Mouse (Mus musculus) liver, embryonic 12.5 days (tissue): ENCODE measurements around the gene Ppp1r16b. TPM values are rescaled to one million over a fixed set of nuclear protein-coding genes. Genes with fewer than 3 reads are reported as not detected.

Source experiments
- ATAC-seq: fragments of 200-750 bp; cut with Nextera tagmentation; 2 replicates; pipeline ENCODE4 v1.8.0; 2017; ENCODE audit warnings: moderate number of reproducible peaks, mild to moderate bottlenecking, moderate library complexity
- H3K27ac ChIP-seq: fragments of 300-500 bp; sonication (generic); 2 replicates; pipeline ENCODE4 v1.5.1; 2016; ENCODE audit warnings: mild to moderate bottlenecking
- H3K27me3 ChIP-seq: fragments of 300-500 bp; sonication (generic); replicated peaks from 2 replicates; pipeline ENCODE4 v1.6.1; 2016; ENCODE audit warnings: mild to moderate bottlenecking, moderate library complexity
- H3K36me3 ChIP-seq: fragments of 300-500 bp; sonication (generic); 2 replicates; pipeline ENCODE4 v1.6.1; 2016; ENCODE audit warnings: mild to moderate bottlenecking, moderate library complexity
- H3K4me1 ChIP-seq: fragments of 300-500 bp; sonication (generic); 2 replicates; pipeline ENCODE4 v1.6.1; 2016
- H3K4me2 ChIP-seq: fragments of 300-500 bp; sonication (generic); 2 replicates; pipeline ENCODE4 v1.6.1; 2016; ENCODE audit warnings: mild to moderate bottlenecking, moderate library complexity
- H3K4me3 ChIP-seq: fragments of 300-500 bp; sonication (generic); 2 replicates; pipeline ENCODE4 v1.5.1; 2016; ENCODE audit warnings: mild to moderate bottlenecking, moderate library complexity
- H3K9ac ChIP-seq: fragments of 300-500 bp; sonication (generic); 2 replicates; pipeline ENCODE4 v1.6.1; 2016; ENCODE audit warnings: mild to moderate bottlenecking, moderate library complexity
- H3K9me3 ChIP-seq: fragments of 300-500 bp; sonication (generic); replicated peaks from 2 replicates; pipeline ENCODE4 v1.6.1; 2016; ENCODE audit warnings: mild to moderate bottlenecking, moderate library complexity
- WGBS: fragments of 180-500 bp; shearing (Covaris S2); methylation state at CpG from one replicate; pipeline ENCODE4 v1.1.7; 2016; ENCODE audit not compliant: insufficient replicate concordance; 5-methylcytosine and 5-hydroxymethylcytosine counted together
- polyA plus RNA-seq: library from polyadenylated mRNA; unstranded; fragments of >200 nt; fragmentation: Nextera tagmentation; extraction: Ambion mirVana; gene quantifications from 2 replicates; pipeline ENCODE4 v1.2.1, GENCODE M21; 2016

The Ppp1r16b gene
- polyA plus RNA-seq, 1 experiment from 2014 or later: 1.9 TPM

DNA sequence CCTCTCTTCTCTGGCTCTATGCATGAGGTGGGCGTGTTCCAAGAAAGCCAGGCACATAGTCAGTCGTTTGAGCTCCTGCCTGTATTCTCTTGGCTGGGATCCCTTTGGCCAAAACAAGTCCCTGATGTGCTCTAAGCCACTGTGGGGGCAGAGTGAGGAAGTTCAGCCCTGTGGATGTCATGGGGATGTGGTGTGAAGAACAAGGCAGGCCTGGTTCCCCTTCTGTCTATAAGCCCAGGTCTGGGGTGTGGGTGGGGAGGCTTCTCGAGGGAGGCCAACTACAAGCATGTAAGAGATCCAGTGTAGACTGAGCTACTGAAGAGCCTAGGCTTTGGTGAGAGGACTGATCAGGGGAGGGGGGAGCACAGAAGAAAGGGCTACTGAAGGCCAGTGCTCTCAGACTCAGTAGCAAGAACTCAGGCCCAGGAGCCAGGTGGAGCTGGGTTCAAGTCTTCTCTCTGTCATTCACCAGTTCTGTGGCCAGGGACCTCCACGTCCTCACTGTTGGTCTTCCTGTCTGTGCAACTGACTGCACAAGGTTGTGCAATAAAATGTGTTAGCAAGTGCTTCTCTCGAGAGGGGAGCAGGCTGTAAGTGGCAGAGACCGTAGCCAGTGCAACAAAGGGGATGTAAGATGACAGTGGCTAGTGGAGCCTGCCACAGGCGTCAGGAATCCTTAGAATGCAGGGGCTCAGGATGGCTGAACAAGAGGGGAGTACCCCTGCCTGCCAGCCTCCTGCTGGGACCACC lies 13.9 kb upstream of the Ppp1r16b start:
- H3K36me3 ChIP-seq: no peaks in the 10 kb centered on the region
- H3K9me3 ChIP-seq: 0 out of 2 replicates have a peak, but pooled peaks cover under 1% of the 10 kb centered on the region
- no peaks in the 10 kb centered on the region for H3K4me1 ChIP-seq
- no peak overlapping the region for H3K9ac ChIP-seq
- WGBS: 41% methylated on average over 7 of the region's 7 CpGs
- H3K27me3 ChIP-seq: no peaks in the 10 kb centered on the region
- no peak overlapping the region for H3K27ac ChIP-seq
- ATAC-seq: 0 out of 2 replicates have a peak, but pooled peaks have one; percentile 44
- no peak overlapping the region for H3K4me3 ChIP-seq
- no peak overlapping the region for H3K4me2 ChIP-seq

DNA sequence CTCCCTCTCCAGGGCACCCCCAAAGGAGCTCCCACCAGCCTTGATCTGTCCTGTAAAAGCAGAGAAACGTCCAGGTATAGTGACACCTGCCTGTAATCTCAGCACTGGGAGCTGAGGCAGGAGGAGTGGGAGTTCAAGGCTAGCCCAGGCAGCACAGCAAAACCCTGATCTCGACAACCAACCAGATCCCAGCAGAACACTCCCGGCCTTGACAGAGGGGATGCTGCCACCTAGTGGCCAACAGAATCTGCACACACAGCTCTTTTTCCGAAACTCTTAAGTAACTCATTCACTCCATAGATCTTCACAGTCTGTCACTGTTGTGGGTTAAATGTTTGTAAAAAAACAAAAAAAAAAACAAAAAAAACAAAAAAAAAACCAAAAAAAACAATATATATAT lies 12.2 kb upstream of the Ppp1r16b start:
- Histone ChIP-seq H3K4me1 (no peaks in the 10 kb centered on the region), H3K4me2 (no peak overlapping the region), H3K9me3 (no peaks in the 10 kb centered on the region), H3K9ac (no peak overlapping the region), H3K4me3 (no peak overlapping the region), H3K36me3 (no peaks in the 10 kb centered on the region), H3K27ac (no peak overlapping the region), H3K27me3 (0 out of 2 replicates have a peak, but pooled peaks cover 4% of the 10 kb centered on the region)
- WGBS: 10% methylated on average over 4 of the region's 4 CpGs
- ATAC-seq: 0 out of 2 replicates have a peak, but pooled peaks have one; percentile 13

DNA sequence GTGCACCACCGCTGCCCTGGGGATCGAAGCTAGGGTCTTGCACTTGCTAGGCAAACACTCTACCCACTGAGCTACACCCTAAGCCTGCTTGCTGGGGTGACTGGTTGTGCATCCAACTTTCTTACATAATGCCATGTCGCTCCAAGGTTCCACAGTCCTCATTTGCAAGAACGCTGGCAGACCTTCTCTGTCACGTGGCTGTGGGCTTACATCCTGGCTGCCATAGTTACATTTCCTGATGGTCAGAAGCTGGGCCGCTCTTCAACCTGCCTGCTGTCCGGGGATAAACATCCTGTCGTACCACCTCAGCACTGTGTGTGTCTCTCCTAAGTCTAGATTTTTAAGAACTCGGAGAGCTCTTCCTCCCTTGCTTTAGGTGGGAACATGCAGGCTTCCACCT lies 10.5 kb upstream of the Ppp1r16b start:
- Histone ChIP-seq H3K4me1 (no peaks in the 10 kb centered on the region), H3K4me2 (no peak overlapping the region), H3K27ac (no peak overlapping the region), H3K36me3 (no peaks in the 10 kb centered on the region), H3K9ac (no peak overlapping the region), H3K9me3 (no peaks in the 10 kb centered on the region), H3K27me3 (0 out of 2 replicates have a peak, but pooled peaks cover 4% of the 10 kb centered on the region), H3K4me3 (no peak overlapping the region)
- 43% methylated on average over 9 of the region's 9 CpGs for WGBS
- no peak for ATAC-seq

DNA sequence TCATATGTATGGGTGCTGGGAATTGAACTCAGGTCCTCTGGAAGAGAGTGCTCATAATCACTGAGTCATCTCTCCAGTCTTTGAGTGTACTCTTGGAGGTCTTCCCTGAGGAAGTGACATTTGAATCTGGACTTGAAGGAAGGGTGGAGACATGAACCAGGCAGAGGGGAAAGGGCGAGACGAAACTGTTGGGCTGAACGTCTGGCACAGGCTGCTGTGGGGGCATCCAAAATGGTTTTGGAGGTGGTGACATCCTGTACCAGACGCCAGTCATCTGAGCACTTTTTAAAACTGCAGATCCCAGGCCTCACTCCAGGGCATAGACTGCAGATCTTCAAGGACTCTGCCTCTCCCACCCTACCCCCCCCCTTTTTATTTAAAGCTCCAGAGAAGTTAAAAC lies 9.4 kb upstream of the Ppp1r16b start:
- Histone ChIP-seq H3K4me2 (no peak overlapping the region), H3K27me3 (0 out of 2 replicates have a peak, but pooled peaks cover 4% of the 10 kb centered on the region), H3K4me1 (no peaks in the 10 kb centered on the region), H3K36me3 (no peaks in the 10 kb centered on the region), H3K9ac (no peak overlapping the region), H3K27ac (no peak overlapping the region), H3K4me3 (no peak overlapping the region), H3K9me3 (no peaks in the 10 kb centered on the region)
- no peak for ATAC-seq
- WGBS: 55% methylated on average over 4 of the region's 4 CpGs

DNA sequence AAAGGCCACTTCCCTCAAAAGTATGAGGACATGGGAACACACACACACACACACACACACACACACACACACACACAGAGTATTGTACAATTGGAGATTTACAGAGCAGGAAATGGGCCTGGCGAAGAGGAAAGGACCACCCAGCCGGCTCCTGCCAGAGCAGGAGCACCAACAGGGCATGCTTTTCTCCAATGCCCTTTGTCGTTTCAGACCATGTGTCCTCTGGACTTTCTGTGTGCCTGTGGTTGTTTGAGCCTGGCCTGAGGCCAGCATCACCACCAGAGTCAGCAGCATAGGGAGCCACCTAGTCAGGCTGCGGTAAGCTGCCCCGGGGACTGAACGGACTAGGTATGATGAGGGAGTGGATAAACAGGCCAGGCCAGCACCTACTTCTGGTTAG lies 6.4 kb upstream of the Ppp1r16b start:
- H3K27ac ChIP-seq: no peak overlapping the region

DNA sequence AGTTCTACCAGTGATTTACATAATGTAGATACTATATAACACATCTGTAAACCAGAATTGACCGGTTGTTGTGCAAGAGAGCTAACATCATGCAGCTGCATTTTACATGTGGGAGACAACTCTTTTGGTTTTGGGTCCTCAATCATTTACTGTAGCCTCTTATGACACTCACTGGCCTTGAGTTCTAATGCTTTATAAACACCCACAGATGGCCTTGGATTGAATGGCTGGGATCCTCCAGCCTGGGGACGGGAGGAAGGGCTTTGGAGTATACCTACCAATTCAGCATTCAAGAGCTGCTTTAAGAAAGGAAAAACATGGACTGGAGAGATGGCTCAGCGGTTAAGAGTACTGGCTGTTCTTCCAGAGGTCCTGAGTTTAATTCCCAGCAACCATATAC lies 5.9 kb upstream of the Ppp1r16b start:
- ATAC-seq: no peak
- no peaks in the 10 kb centered on the region for H3K9me3 ChIP-seq
- WGBS: 63% methylated on average over 3 of the region's 3 CpGs
- H3K27me3 ChIP-seq: peaks cover 7% of the 10 kb centered on the region; the same call in 1 of the 2 replicates
- no peak overlapping the region for H3K4me2 ChIP-seq
- no peaks in the 10 kb centered on the region for H3K36me3 ChIP-seq
- no peak overlapping the region for H3K4me3 ChIP-seq
- no peak overlapping the region for H3K27ac ChIP-seq
- H3K4me1 ChIP-seq: no peaks in the 10 kb centered on the region
- H3K9ac ChIP-seq: no peak overlapping the region

More for the DNA sequence above, 6.4 kb upstream of the Ppp1r16b start:
- no peak for ATAC-seq
- H3K9me3 ChIP-seq: no peaks in the 10 kb centered on the region
- no peak overlapping the region for H3K4me2 ChIP-seq
- H3K9ac ChIP-seq: no peak overlapping the region
- no peaks in the 10 kb centered on the region for H3K4me1 ChIP-seq
- 56% methylated on average over 6 of the region's 6 CpGs for WGBS
- no peaks in the 10 kb centered on the region for H3K36me3 ChIP-seq
- H3K27me3 ChIP-seq: peaks cover 4% of the 10 kb centered on the region; the same call in 1 of the 2 replicates
- H3K4me3 ChIP-seq: no peak overlapping the region

DNA sequence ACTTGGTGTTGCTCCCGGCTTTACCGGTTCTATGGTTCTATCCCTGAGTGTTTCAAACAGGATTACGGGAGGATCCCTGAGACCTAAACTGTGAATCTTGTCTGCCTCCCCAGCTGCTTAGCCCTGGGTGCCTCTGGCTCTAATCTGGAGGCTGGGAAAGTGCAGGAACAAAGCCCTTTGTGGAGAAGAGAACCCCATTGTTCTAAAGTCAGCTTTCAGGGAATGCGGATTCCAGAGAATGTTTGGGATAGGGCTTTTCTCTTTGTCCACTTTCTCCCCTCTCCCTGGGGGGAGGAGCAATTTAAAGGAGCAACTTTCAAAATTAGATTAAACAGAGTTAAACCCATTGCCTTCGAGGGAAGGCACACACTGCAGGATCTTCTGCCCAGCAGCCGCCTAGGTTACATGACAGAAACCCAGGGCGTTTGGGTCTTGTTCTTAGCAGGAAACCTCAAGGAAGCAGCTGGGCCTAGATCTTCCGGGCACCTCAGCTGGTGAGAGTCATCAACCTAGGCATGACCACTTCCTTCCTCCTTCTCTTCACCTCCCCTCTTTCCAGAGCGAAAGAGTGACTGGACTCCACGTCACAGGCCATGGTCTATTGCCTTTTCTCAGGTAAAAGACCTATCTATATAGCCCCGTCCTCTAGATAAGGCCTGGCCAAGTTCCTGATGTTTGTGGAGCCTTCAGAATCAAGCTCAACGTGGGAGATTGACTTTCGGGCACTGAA lies 1.0 kb downstream of the Ppp1r16b start:
- Histone ChIP-seq H3K4me3 (no peak overlapping the region), H3K9ac (no peak overlapping the region), H3K9me3 (no peaks in the 10 kb centered on the region), H3K4me1 (peaks cover 7% of the 10 kb centered on the region; the same call in 1 of the 2 replicates), H3K36me3 (no peaks in the 10 kb centered on the region), H3K27ac (no peak overlapping the region), H3K27me3 (peaks cover 71% of the 10 kb centered on the region), H3K4me2 (peak overlapping the region; percentile 65; the same call in 1 of the 2 replicates)
- ATAC-seq: peak; percentile 27; the same call in 1 of the 2 replicates
- WGBS: 12% methylated on average over 13 of the region's 13 CpGs

DNA sequence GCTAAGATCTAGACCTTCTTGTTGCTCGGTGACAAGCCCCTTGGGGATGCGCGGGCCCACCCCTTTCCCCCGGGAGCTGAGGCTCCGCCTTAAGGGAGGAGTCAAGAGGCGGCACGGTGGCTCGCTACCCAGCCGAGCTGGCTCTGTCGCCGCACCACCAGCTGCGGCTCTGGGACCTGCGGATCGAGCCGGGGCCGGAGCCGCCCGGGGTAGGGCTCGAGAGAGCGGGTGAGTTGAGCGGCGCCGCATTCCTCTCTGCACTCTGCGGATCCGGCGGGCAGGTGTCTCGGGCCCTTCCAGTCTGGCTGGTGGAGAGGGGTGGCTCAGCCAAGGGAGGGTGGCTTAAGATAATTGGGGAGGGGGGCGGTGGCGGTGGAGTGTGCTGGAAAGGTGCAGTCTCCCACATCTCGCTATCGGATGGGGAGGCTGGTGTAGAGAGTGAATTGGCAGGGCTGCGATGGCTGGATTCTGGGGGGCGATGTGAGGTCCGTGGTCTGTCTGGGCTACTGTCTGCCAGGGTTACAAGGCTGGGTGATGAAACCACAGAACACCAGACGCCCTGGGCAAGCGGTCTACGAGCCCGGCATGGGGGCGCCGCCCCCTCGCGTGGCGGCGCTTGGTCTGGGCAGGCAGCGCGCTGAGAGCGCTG lies 1.9 kb downstream of the Ppp1r16b start:
- ATAC-seq: peak; percentile 47
- Histone ChIP-seq H3K9ac (no peak overlapping the region), H3K27ac (no peak overlapping the region), H3K9me3 (no peaks in the 10 kb centered on the region), H3K4me2 (peak overlapping the region; percentile 65), H3K4me1 (peaks cover 7% of the 10 kb centered on the region; the same call in 1 of the 2 replicates), H3K36me3 (no peaks in the 10 kb centered on the region), H3K4me3 (peak overlapping the region; percentile 47), H3K27me3 (peaks cover 72% of the 10 kb centered on the region)
- WGBS: 1% methylated on average over 46 of the region's 47 CpGs

DNA sequence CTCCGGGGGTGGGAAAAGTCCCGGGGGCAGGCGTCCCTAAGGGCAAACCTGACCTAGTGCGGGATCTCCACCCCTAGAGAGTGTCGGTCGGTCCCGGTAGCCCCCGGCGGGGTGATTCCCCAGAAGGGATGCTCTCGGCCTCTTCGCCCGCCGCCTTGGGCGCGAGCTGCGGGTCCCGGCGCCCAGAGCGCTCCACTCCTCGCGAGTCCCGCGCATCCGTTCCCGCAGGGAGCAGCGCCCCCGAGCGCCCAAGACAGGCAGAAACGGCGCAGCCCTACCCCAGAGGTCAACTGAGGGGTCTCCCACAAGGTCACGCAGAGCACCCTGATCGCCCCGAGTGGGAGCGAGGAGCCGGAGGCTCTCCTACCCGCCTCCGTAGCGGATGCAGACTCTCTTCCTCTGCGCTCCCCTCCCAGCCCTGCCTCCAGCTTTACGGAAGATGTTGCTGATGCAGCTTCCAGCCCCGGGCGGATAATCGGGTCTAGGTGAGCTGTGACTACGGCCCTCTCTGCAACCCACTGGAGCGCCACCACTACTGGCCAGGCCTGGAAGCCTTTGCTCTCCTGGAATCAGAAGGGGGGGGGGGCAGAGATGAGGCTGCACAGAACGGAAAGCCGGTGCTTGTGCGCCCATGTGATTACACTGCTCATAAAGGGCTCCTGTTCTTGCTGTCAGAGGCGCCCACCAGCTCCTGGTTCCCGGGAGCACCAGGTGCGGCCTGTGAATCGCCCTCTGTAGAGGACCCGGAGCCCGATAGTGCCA lies 2.7 kb downstream of the Ppp1r16b start:
- H3K4me3 ChIP-seq: peak overlapping the region; percentile 47
- peaks cover 72% of the 10 kb centered on the region for H3K27me3 ChIP-seq
- WGBS: under 1% methylated on average over 54 of the region's 54 CpGs
- H3K4me2 ChIP-seq: peak overlapping the region; percentile 65
- H3K27ac ChIP-seq: no peak overlapping the region
- H3K9me3 ChIP-seq: no peaks in the 10 kb centered on the region
- 0 out of 2 replicates have a peak overlapping the region, but pooled peaks have one; percentile 10 for H3K9ac ChIP-seq
- H3K4me1 ChIP-seq: peaks cover 7% of the 10 kb centered on the region; the same call in 1 of the 2 replicates
- H3K36me3 ChIP-seq: no peaks in the 10 kb centered on the region
- ATAC-seq: 0 out of 2 replicates have a peak, but pooled peaks have one; percentile 9

DNA sequence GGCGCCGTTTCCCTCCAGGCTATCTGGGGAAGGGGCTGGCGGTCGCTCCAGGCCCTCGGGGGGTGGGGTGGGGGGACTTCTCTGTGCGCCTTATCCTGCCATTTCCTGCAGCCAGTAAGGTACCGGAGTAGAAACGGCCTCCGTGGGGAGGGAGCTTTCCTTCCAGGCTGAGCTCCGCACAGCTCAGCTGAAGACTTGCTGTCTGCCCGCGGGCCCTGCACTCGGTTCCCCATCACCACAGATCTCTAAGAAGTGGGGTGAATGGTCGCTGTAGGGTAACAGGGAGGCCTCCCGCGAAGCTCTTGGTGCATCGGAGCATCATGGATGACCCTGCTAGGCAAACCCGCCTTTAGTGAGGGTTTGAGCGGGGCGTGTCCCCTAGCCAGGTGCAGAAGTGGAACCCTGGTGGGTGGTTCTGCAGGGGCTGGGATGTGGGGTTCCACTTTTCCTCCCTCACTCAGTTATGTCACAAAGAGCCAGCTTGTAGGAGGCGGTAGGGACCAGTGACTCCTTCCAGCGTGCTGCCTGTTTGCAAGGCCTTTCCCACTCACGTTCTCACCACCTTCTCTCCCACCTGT lies 3.3 kb downstream of the Ppp1r16b start:
- Histone ChIP-seq H3K9me3 (no peaks in the 10 kb centered on the region), H3K4me1 (peaks cover 7% of the 10 kb centered on the region; the same call in 1 of the 2 replicates), H3K36me3 (no peaks in the 10 kb centered on the region), H3K27ac (no peak overlapping the region), H3K4me2 (peak overlapping the region; percentile 65), H3K9ac (no peak overlapping the region), H3K4me3 (peak overlapping the region; percentile 47), H3K27me3 (peaks cover 72% of the 10 kb centered on the region)
- 8% methylated on average over 23 of the region's 23 CpGs for WGBS
- ATAC-seq: no peak
